Mouse (Mus musculus): Measurements from ENCODE around the gene Gp1ba. TPM values are rescaled to one million over a fixed set of nuclear protein-coding genes. Genes with fewer than 3 reads are reported as not detected.

The Gp1ba gene
- polyA plus RNA-seq (2014; fragmentation: Nextera tagmentation; extraction: Ambion mirVana): 15.3 and 16.4 TPM in 2 replicates

DNA sequence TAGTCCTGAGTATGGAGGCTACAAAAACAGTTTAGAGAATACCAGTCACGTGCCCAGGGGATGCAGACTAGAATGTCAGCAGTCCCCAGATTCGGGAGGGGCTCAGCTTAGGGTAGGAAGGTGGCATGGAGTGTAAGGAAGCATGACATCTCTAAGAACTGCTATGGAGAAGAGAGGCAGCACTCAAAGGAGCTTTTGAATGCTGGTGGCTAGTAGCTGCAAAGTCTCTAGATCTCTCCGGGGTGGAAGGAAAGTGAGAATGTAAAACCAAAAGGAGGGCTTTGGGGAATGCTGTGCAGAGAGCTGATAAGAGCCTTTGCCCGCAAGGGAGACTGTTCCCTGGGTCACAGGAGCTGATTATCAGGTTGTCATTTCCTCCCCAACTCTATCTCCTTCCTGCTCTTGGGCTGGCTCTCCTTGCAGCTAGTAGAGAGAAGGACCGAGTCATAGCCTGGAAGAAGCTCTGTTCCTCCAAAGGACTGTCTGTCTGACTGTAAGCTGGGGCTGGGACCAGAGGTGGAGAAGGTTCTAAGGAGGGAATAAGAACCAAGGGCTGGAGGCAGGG, at the start of gene Gp1ba:
Gene Gp1ba, plus strand, starts transcription at position 409 of the 565 bp plus-strand sequence.
- Histone ChIP-seq H3K4me3 (ENCODE audit: low read depth, low read length) (peak within 1 kb of the TSS; percentile 23), H3K4me1 (replicated peaks; ENCODE audit: control insufficient read depth, insufficient read depth, low read length) (peaks cover 34% of the 10 kb centered on the region), H3K9me3 (ENCODE audit: control insufficient read depth, low read length) (no peaks in the 10 kb centered on the region), H3K27ac (ENCODE audit: low read depth, low read length) (peak within 1 kb of the TSS; percentile 82), H3K27me3 (replicated peaks; ENCODE audit: control insufficient read depth, insufficient read depth, low read length) (no peaks in the 10 kb centered on the region), H3K9ac (ENCODE audit: low read depth, low read length) (peak within 1 kb of the TSS; percentile 47), H3K4me2 (peak within 1 kb of the TSS; percentile 52), H3K36me3 (ENCODE audit: control insufficient read depth, insufficient read depth, low read length) (peaks cover 4% of the 10 kb centered on the region)
- peak; percentile 92 for ATAC-seq (replicated peaks; ENCODE audit: low FRiP score)
- peak; percentile 46 for DNase-seq (ENCODE audit: low spot score)
- WGBS: 7% methylated on average over 5 of the region's 5 CpGs

- no peak for ATAC-seq (replicated peaks; ENCODE audit: low FRiP score)
- H3K9ac ChIP-seq (ENCODE audit: low read depth, low read length): no peak overlapping the region
- no peak overlapping the region for H3K4me2 ChIP-seq
- no peaks in the 10 kb centered on the region for H3K9me3 ChIP-seq (ENCODE audit: control insufficient read depth, low read length)
- no peak for DNase-seq (ENCODE audit: low spot score)
- no peak overlapping the region for H3K27ac ChIP-seq (ENCODE audit: low read depth, low read length)
- H3K36me3 ChIP-seq (ENCODE audit: control insufficient read depth, insufficient read depth, low read length): no peaks in the 10 kb centered on the region
- peaks cover 17% of the 10 kb centered on the region for H3K4me1 ChIP-seq (replicated peaks; ENCODE audit: control insufficient read depth, insufficient read depth, low read length)
- no peaks in the 10 kb centered on the region for H3K27me3 ChIP-seq (replicated peaks; ENCODE audit: control insufficient read depth, insufficient read depth, low read length)
- WGBS: 55% methylated on average over 1 of the region's 1 CpGs
- no peak overlapping the region for H3K4me3 ChIP-seq (ENCODE audit: low read depth, low read length)
Measured at GRCm38 (mm10) chr11:70591733-70592132, 47.2 kb upstream of the Gp1ba start.

GRCm38 (mm10) chr11:70594253-70594989, 44.5 kb upstream of the Gp1ba start:
- no peaks in the 10 kb centered on the region for H3K27me3 ChIP-seq (replicated peaks; ENCODE audit: control insufficient read depth, insufficient read depth, low read length)
- no peak overlapping the region for H3K27ac ChIP-seq (ENCODE audit: low read depth, low read length)
- no peak overlapping the region for H3K9ac ChIP-seq (ENCODE audit: low read depth, low read length)
- H3K4me2 ChIP-seq: no peak overlapping the region
- no peak for DNase-seq (ENCODE audit: low spot score)
- WGBS: 64% methylated on average over 15 of the region's 15 CpGs
- no peak overlapping the region for H3K4me3 ChIP-seq (ENCODE audit: low read depth, low read length)
- peaks cover 7% of the 10 kb centered on the region; the same call in 1 of the 2 replicates for H3K36me3 ChIP-seq (ENCODE audit: control insufficient read depth, insufficient read depth, low read length)
- no peak for ATAC-seq (replicated peaks; ENCODE audit: low FRiP score)
- H3K4me1 ChIP-seq (replicated peaks; ENCODE audit: control insufficient read depth, insufficient read depth, low read length): peaks cover 26% of the 10 kb centered on the region
- no peaks in the 10 kb centered on the region for H3K9me3 ChIP-seq (ENCODE audit: control insufficient read depth, low read length)

- Histone ChIP-seq H3K4me3 (ENCODE audit: low read depth, low read length) (no peak overlapping the region), H3K4me2 (no peak overlapping the region), H3K9ac (ENCODE audit: low read depth, low read length) (no peak overlapping the region), H3K27me3 (replicated peaks; ENCODE audit: control insufficient read depth, insufficient read depth, low read length) (no peaks in the 10 kb centered on the region), H3K36me3 (ENCODE audit: control insufficient read depth, insufficient read depth, low read length) (peaks cover 9% of the 10 kb centered on the region; the same call in 1 of the 2 replicates), H3K9me3 (ENCODE audit: control insufficient read depth, low read length) (no peaks in the 10 kb centered on the region), H3K4me1 (replicated peaks; ENCODE audit: control insufficient read depth, insufficient read depth, low read length) (peaks cover 26% of the 10 kb centered on the region), H3K27ac (ENCODE audit: low read depth, low read length) (no peak overlapping the region)
- ATAC-seq (replicated peaks; ENCODE audit: low FRiP score): no peak
- 66% methylated on average over 2 of the region's 2 CpGs for WGBS
- no peak for DNase-seq (ENCODE audit: low spot score)
Measured at GRCm38 (mm10) chr11:70595638-70596037, 43.3 kb upstream of the Gp1ba start.

DNA sequence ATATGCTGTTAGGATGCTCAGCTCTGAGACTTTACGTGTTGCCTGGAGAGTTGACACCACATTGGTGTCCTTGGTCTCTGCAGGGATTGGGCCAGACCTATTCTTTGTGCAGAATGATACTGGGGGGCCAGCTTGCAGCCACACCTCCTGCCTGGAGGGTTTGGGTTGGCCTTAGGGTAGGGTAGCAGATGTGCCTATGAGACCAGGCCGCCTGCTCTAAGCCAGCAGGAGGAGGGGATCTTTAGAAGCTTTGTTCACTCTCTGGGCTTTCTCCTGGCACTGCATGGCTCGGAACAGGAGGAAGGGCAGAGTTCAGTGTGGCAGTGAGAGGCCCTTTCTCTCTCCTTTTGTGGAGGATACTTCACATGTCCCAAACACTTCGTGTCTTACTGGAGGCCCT, 42.8 kb upstream of the Gp1ba start:
- no peak overlapping the region for H3K9ac ChIP-seq (ENCODE audit: low read depth, low read length)
- 78% methylated on average over 4 of the region's 4 CpGs for WGBS
- no peak overlapping the region for H3K4me3 ChIP-seq (ENCODE audit: low read depth, low read length)
- no peak overlapping the region for H3K4me2 ChIP-seq
- peaks cover 26% of the 10 kb centered on the region for H3K4me1 ChIP-seq (replicated peaks; ENCODE audit: control insufficient read depth, insufficient read depth, low read length)
- no peaks in the 10 kb centered on the region for H3K9me3 ChIP-seq (ENCODE audit: control insufficient read depth, low read length)
- H3K36me3 ChIP-seq (ENCODE audit: control insufficient read depth, insufficient read depth, low read length): peaks cover 9% of the 10 kb centered on the region; the same call in 1 of the 2 replicates
- DNase-seq (ENCODE audit: low spot score) (no peak), ATAC-seq (replicated peaks; ENCODE audit: low FRiP score) (no peak)
- no peak overlapping the region for H3K27ac ChIP-seq (ENCODE audit: low read depth, low read length)
- H3K27me3 ChIP-seq (replicated peaks; ENCODE audit: control insufficient read depth, insufficient read depth, low read length): no peaks in the 10 kb centered on the region

GRCm38 (mm10) chr11:70597301-70597700, 41.6 kb upstream of the Gp1ba start:
- Histone ChIP-seq H3K4me3 (ENCODE audit: low read depth, low read length) (no peak overlapping the region), H3K9me3 (ENCODE audit: control insufficient read depth, low read length) (no peaks in the 10 kb centered on the region), H3K36me3 (ENCODE audit: control insufficient read depth, insufficient read depth, low read length) (peaks cover 12% of the 10 kb centered on the region; the same call in 1 of the 2 replicates), H3K4me1 (replicated peaks; ENCODE audit: control insufficient read depth, insufficient read depth, low read length) (peaks cover 26% of the 10 kb centered on the region), H3K4me2 (no peak overlapping the region; the same call in 1 of the 2 replicates), H3K27ac (ENCODE audit: low read depth, low read length) (no peak overlapping the region), H3K27me3 (replicated peaks; ENCODE audit: control insufficient read depth, insufficient read depth, low read length) (no peaks in the 10 kb centered on the region), H3K9ac (ENCODE audit: low read depth, low read length) (no peak overlapping the region)
- ATAC-seq (replicated peaks; ENCODE audit: low FRiP score) (peak; percentile 68), DNase-seq (ENCODE audit: low spot score) (no peak)
- 45% methylated on average over 6 of the region's 6 CpGs for WGBS

DNA sequence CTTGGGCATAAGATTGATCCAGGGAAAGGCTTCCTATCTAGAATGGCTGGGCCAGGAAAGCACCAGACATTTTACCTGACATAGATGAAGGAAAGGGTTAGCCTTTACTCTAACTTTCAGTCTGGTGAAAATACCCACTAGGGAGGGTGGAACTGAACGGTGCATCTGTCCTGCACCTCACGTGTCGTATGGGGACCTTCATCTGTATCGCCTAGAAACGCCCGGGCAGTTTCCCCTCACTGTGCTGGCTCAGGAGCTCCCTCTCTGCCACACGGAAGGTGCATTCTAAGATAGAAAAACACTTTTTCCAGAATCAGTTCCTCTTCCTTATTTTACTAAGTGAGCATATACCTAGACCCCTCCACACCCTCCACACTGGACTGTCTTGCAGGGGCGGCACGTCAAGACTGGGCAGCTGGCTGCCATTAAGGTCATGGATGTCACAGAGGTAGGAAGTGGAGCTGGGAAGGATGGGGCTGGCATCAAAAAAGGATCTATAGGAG, 40.4 kb upstream of the Gp1ba start:
- Histone ChIP-seq H3K4me3 (ENCODE audit: low read depth, low read length) (no peak overlapping the region), H3K36me3 (ENCODE audit: control insufficient read depth, insufficient read depth, low read length) (peaks cover 16% of the 10 kb centered on the region; the same call in 1 of the 2 replicates), H3K27ac (ENCODE audit: low read depth, low read length) (no peak overlapping the region), H3K9ac (ENCODE audit: low read depth, low read length) (no peak overlapping the region), H3K4me1 (replicated peaks; ENCODE audit: control insufficient read depth, insufficient read depth, low read length) (peaks cover 26% of the 10 kb centered on the region), H3K27me3 (replicated peaks; ENCODE audit: control insufficient read depth, insufficient read depth, low read length) (no peaks in the 10 kb centered on the region), H3K4me2 (no peak overlapping the region), H3K9me3 (ENCODE audit: control insufficient read depth, low read length) (no peaks in the 10 kb centered on the region)
- DNase-seq (ENCODE audit: low spot score) (no peak), ATAC-seq (replicated peaks; ENCODE audit: low FRiP score) (no peak)
- 84% methylated on average over 9 of the region's 9 CpGs for WGBS

DNA sequence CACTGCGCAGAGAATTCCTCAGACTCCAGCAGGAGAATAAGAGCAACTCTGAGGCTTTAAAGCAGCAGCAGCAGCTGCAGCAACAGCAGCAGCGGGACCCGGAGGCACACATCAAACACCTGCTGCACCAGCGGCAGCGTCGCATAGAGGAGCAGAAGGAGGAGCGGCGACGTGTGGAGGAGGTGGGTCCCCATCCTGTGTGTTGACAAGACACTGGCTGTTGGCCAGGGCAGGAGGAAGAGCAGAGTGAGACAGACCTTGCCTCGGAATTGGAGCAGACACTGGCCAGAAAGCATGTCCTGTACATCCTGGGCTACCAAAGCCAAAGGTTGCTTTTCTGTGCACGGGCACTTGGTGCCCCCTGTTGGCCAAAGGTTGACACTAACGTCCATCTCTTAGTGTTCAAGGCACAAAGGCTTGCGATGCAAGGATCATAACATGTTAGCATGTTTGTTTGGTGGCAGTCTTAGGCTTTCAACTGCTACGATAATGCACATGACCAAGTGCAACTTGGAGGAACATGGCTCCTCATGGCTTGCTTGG, 33.8 kb upstream of the Gp1ba start:
- no peak for ATAC-seq (replicated peaks; ENCODE audit: low FRiP score)
- no peak overlapping the region for H3K27ac ChIP-seq (ENCODE audit: low read depth, low read length)
- no peak overlapping the region for H3K4me2 ChIP-seq
- peaks cover 55% of the 10 kb centered on the region for H3K36me3 ChIP-seq (ENCODE audit: control insufficient read depth, insufficient read depth, low read length)
- H3K9me3 ChIP-seq (ENCODE audit: control insufficient read depth, low read length): no peaks in the 10 kb centered on the region
- no peak overlapping the region for H3K4me3 ChIP-seq (ENCODE audit: low read depth, low read length)
- no peaks in the 10 kb centered on the region for H3K4me1 ChIP-seq (replicated peaks; ENCODE audit: control insufficient read depth, insufficient read depth, low read length)
- peak; percentile 63 for DNase-seq (ENCODE audit: low spot score)
- 66% methylated on average over 14 of the region's 14 CpGs for WGBS
- H3K27me3 ChIP-seq (replicated peaks; ENCODE audit: control insufficient read depth, insufficient read depth, low read length): no peaks in the 10 kb centered on the region
- no peak overlapping the region for H3K9ac ChIP-seq (ENCODE audit: low read depth, low read length)
